Mouse (Mus musculus) heart, postnatal 10 days (tissue): ENCODE measurements around the gene Sept8. TPM values are rescaled to one million over a fixed set of nuclear protein-coding genes. Genes with fewer than 3 reads are reported as not detected.

ENCODE experiments used
- DNase-seq, 2 experiments: peaks; one replicate each; pipeline ENCODE4 v3.0.0; 2021
- intact Hi-C: fragments of 180-260 bp; cut with DNase I; formaldehyde crosslinking; loops from one replicate; pipeline ENCODE4 v1.15.1; 2025
- total RNA-seq, 2 experiments: library from RNA; stranded (reverse); gene quantifications; 2 replicates each; pipeline ENCODE4 v1.2.3; 2021

Sept8 gene
- total RNA-seq, 2 experiments from 2014 or later = 62.5 to 62.7 TPM

GRCm38 (mm10) chr11:53561986-53562385 is 42.9 kb downstream of the Sept8 start:
- DNase-seq = no peak
- intact Hi-C loops = no loop called here

- intact Hi-C loops = loop anchor here (5.0 kb wide), 1 partner anchor 94 kb away; the partner anchor contains the start of gene Gm9837
- no peak for DNase-seq
Observed at GRCm38 (mm10) chr11:53566646-53567045, 47.6 kb downstream of the Sept8 start.

- intact Hi-C loops = loop anchor here (5.0 kb wide), 1 partner anchor 95 kb away; the partner anchor contains the start of gene Gm9837
- DNase-seq = peak; percentile 96
Observed at GRCm38 (mm10) chr11:53567224-53568014, 48.4 kb downstream of the Sept8 start, which contains the start of gene Kif3a. Gene Kif3a (plus strand): TSS chr11:53567379.

GRCm38 (mm10) chr11:53580562-53580961 is 61.5 kb downstream of the Sept8 start:
- intact Hi-C loops = no loop called here
- no peak for DNase-seq

- intact Hi-C loops = loop anchor here (1.0 kb wide), 1 partner anchor 113 kb away; the partner anchor contains the start of gene Gm9837
- no peak for DNase-seq
Observed at GRCm38 (mm10) chr11:53583151-53583550, 64.1 kb downstream of the Sept8 start.

- intact Hi-C loops = loop anchor here (5.0 kb wide), 1 partner anchor 42 kb away; no protein-coding TSS in a partner anchor
- DNase-seq = peak; percentile 15 to 29
Observed at GRCm38 (mm10) chr11:53584849-53585248, 65.8 kb downstream of the Sept8 start.

GRCm38 (mm10) chr11:53585510-53585909 is 66.5 kb downstream of the Sept8 start:
- DNase-seq = no peak
- intact Hi-C loops = loop anchor here (5.0 kb wide), 1 partner anchor 42 kb away; no protein-coding TSS in a partner anchor

GRCm38 (mm10) chr11:53588279-53588678 is 69.2 kb downstream of the Sept8 start:
- no peak for DNase-seq
- intact Hi-C loops = loop anchor here (5.0 kb wide), 1 partner anchor 39 kb away; no protein-coding TSS in a partner anchor

- DNase-seq = peak; percentile 20 to 44
Observed at GRCm38 (mm10) chr11:53590368-53590768, 71.3 kb downstream of the Sept8 start.

GRCm38 (mm10) chr11:53591116-53591515 is 72.1 kb downstream of the Sept8 start:
- intact Hi-C loops = no loop called here
- no peak for DNase-seq

More at GRCm38 (mm10) chr11:53590368-53590768, 71.3 kb downstream of the Sept8 start:
- intact Hi-C loops = no loop called here

Other genes with a start within 250 kb of the Sept8 start
- gene Hspa4, start 218.8 kb upstream of the Sept8 start, total RNA-seq = 100 to 1,000 TPM; 128 to 136 TPM
- 1 to 10 TPM; 7.5 to 8.1 TPM for gene Zcchc10, start 194.6 kb upstream of the Sept8 start, total RNA-seq
- 100 to 1,000 TPM; 127 to 129 TPM for gene Aff4, start 168.4 kb upstream of the Sept8 start, total RNA-seq
- gene Leap2, start 96.1 kb upstream of the Sept8 start, total RNA-seq = not detected
- 1,000 to 10,000 TPM; 2,089 to 2,111 TPM for gene Uqcrq, start 88.4 kb upstream of the Sept8 start, total RNA-seq
- under 1 TPM; 0.14 to 0.32 TPM for gene Gdf9, start 88.2 kb upstream of the Sept8 start, total RNA-seq
- gene Gm10447, start 62.1 kb upstream of the Sept8 start, total RNA-seq = under 1 TPM in 1 of 2 experiments, not detected in 1; 0.10 TPM
- under 1 TPM; 0.55 to 0.69 TPM for gene Shroom1, start 62.1 kb upstream of the Sept8 start, total RNA-seq
- gene Gm9837, start 48.8 kb upstream of the Sept8 start, total RNA-seq = not detected
- not detected for gene Gm9945, start 39.1 kb upstream of the Sept8 start, total RNA-seq
- under 1 TPM; 0.10 TPM for gene Sowaha, start 39.0 kb upstream of the Sept8 start, total RNA-seq
- gene Kif3a, start 48.1 kb downstream of the Sept8 start, total RNA-seq = 10 to 100 TPM; 12.3 to 14.4 TPM
- not detected for gene Il4, start 99.4 kb downstream of the Sept8 start, total RNA-seq
- not detected for gene Il13, start 115.4 kb downstream of the Sept8 start, total RNA-seq
- gene Rad50, start 188.1 kb downstream of the Sept8 start, total RNA-seq = 10 to 100 TPM in 1 of 2 experiments, 1 to 10 TPM in 1; 10.0 to 11.2 TPM
- gene Il5, start 201.5 kb downstream of the Sept8 start, total RNA-seq = not detected